Mouse (Mus musculus): ENCODE measurements around the gene Clic6.

GRCm38 (mm10) chr16:92452609-92453008, 32.9 kb upstream of the Clic6 start:
- TF ChIP-seq POLR2A (IDR thresholded peaks at IDR 0.05; ENCODE audit: low read depth, low read length) (no peak), CTCF (IDR thresholded peaks at IDR 0.05; ENCODE audit: extremely low read depth, insufficient read depth, insufficient read length, insufficient replicate concordance) (no peak; the same call in 1 of the 2 replicates)
